Mouse (Mus musculus) C2C12 (cell line): ENCODE results near the gene Nrxn3.

Experiments used
- CTCF ChIP-seq: IDR thresholded peaks from one replicate; pipeline ENCODE4 v1.5.1; 2011; ENCODE audit not compliant: control insufficient read depth, insufficient read depth, insufficient read length
- MYOG ChIP-seq: IDR thresholded peaks from one replicate; pipeline ENCODE4 v1.6.1; 2011; ENCODE audit not compliant: control insufficient read depth, insufficient read length; ENCODE audit errors: extremely low read depth

DNA sequence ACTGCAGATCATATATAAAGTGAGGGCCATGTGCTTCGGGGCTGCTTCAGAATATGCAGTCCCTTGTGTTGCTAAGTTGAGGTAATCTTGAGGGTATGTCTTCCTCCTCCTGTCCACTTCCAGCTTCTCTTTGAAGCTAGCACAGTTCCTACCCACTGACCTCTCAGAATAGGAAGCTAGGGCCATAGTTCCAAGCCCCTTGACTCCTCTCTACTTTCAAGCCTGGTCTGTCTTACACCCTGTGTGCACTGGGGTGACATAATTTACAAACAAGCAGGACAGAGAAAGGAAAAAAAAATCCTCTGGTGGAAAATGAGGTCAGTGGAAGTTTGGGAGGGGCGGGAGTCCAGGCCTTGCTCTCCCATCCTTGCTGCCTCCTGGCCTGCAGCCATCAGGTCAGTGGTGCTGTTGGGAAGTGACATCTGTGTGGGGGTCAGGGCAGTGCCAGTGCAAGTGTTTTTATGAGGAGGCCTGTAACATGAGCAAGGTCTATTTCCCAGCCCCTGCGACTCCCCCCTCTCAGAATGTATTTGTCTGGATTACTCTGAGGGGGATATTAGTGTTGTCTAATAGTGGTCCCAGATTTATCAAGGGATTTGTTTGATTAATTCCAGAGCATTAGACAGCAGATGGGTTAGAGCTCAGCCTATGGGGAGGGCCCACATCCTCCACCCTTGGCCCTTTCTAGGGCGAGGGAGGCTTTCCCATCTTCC, 96.1 kb downstream of the Nrxn3 start:
- TF ChIP-seq CTCF (no peak), MYOG (no peak)
